Mouse (Mus musculus): ENCODE results near the gene Acnat1.
A peak's percentile ranks its signal among the peaks of the same experiment; 100 is the strongest.
"Not testable (repeated sequence)": the region's sequence is repeated elsewhere in the genome, so short reads cannot be mapped to it uniquely, and the experiment has no call there.

The Acnat1 gene

GRCm38 (mm10) chr4:49473435-49474100, at the start of gene Acnat1:
Acnat1 (minus strand) TSS chr4:49473912.
- no peak for DNase-seq (ENCODE audit: low read depth, low spot score)

- DNase-seq (ENCODE audit: low read depth, low spot score), result no peak
These were observed 48.9 kb upstream of the Acnat1 start for GRCm38 (mm10) chr4:49522576-49522975.

- DNase-seq (ENCODE audit: low read depth, low spot score), result no peak
These were observed 47.6 kb upstream of the Acnat1 start for GRCm38 (mm10) chr4:49521346-49521745.

GRCm38 (mm10) chr4:49520572-49521340, 47.0 kb upstream of the Acnat1 start, which contains the start of the genes Mrpl50 and Zfp189:
Mrpl50 (minus strand) TSS chr4:49521093.
Zfp189 (plus strand) TSS chr4:49521176.
- DNase-seq (ENCODE audit: low read depth, low spot score), result peak; percentile 89

- no peak for DNase-seq (ENCODE audit: low read depth, low spot score)
These were observed 45.8 kb upstream of the Acnat1 start for GRCm38 (mm10) chr4:49519476-49519875.

- DNase-seq (ENCODE audit: low read depth, low spot score), result no peak
These were observed 40.7 kb upstream of the Acnat1 start for GRCm38 (mm10) chr4:49514441-49514840.

- DNase-seq (ENCODE audit: low read depth, low spot score), result no peak
These were observed 38.9 kb upstream of the Acnat1 start for GRCm38 (mm10) chr4:49512636-49513035.

- not testable (repeated sequence) for DNase-seq (ENCODE audit: low read depth, low spot score)
These were observed 36.6 kb upstream of the Acnat1 start for GRCm38 (mm10) chr4:49510236-49510835.

GRCm38 (mm10) chr4:49509183-49509582, 35.5 kb upstream of the Acnat1 start:
- no peak for DNase-seq (ENCODE audit: low read depth, low spot score)

GRCm38 (mm10) chr4:49506386-49506785, 32.7 kb upstream of the Acnat1 start, which contains the start of gene Baat:
Baat (minus strand) TSS chr4:49506557.
- DNase-seq (ENCODE audit: low read depth, low spot score), result no peak

GRCm38 (mm10) chr4:49503563-49503962, 29.9 kb upstream of the Acnat1 start:
- no peak for DNase-seq (ENCODE audit: low read depth, low spot score)

GRCm38 (mm10) chr4:49485934-49486650, 12.4 kb upstream of the Acnat1 start:
- not testable (repeated sequence) for DNase-seq (ENCODE audit: low read depth, low spot score)

GRCm38 (mm10) chr4:49485442-49485841, 11.7 kb upstream of the Acnat1 start:
- no peak for DNase-seq (ENCODE audit: low read depth, low spot score)

- DNase-seq (ENCODE audit: low read depth, low spot score), result no peak
These were observed 7.2 kb upstream of the Acnat1 start for GRCm38 (mm10) chr4:49480896-49481295.

- DNase-seq (ENCODE audit: low read depth, low spot score), result no peak
These were observed 6.5 kb upstream of the Acnat1 start for GRCm38 (mm10) chr4:49480104-49480760.

- not testable (repeated sequence) for DNase-seq (ENCODE audit: low read depth, low spot score)
These were observed 5.3 kb upstream of the Acnat1 start for GRCm38 (mm10) chr4:49479035-49479434.

GRCm38 (mm10) chr4:49478118-49478877, 4.6 kb upstream of the Acnat1 start:
- no peak for DNase-seq (ENCODE audit: low read depth, low spot score)

GRCm38 (mm10) chr4:49474583-49474982, 871 bp upstream of the Acnat1 start:
- DNase-seq (ENCODE audit: low read depth, low spot score), result no peak

GRCm38 (mm10) chr4:49469435-49470151, 4.1 kb downstream of the Acnat1 start:
- DNase-seq (ENCODE audit: low read depth, low spot score), result no peak

GRCm38 (mm10) chr4:49467360-49467759, 6.4 kb downstream of the Acnat1 start:
- DNase-seq (ENCODE audit: low read depth, low spot score), result no peak

Data from embryo, embryonic 11.5 days (tissue).